Mouse (Mus musculus) ovary, postnatal 10 days (tissue): ENCODE data around the gene Pygo1.

Source experiments
- DNase-seq: peaks from one replicate; pipeline ENCODE4 v3.0.0; 2022; ENCODE audit warnings: low spot score

Gene Pygo1

DNA sequence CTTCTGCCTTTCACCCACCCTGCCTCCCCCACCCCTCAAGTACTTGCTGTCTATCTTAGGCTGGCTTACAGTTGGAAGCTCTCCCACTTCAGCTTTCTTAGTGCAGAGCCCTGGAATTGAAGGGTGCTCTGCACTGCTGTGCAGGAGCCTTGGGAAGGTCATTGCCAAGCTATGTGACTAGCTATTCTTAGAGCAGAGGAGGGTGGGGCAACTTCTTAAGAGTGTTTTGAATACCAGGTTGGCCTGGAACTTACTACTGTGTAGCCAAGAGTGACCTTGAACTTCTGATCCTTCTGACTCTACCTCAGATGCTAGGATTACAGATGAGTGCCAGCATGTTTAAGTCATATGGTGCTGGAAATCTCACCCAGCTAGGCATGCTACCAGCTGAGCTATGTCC lies 70.7 kb downstream of the Pygo1 start:
- no peak for DNase-seq

GRCm38 (mm10) chr9:72996806-72997205 lies 71.4 kb downstream of the Pygo1 start:
- DNase-seq: no peak

DNA sequence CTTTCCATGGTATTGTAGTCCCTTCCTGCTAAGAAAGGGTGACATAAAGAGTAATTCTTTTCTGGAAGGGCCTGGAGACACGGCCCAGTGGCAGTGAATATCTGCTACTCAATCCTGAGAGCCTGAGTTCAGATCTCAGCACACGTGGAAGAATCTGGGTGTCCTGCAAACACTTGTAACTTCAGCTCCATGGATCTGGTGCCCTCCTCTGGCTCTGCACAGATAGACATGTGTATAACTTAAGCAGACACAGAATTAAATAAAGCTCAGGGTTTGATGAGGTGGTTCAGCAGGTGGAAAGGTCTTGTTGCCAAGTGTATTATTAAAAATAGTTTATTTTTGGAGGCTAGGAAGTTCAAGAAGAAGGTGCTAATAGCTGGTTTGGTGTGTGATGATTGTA lies 75.0 kb downstream of the Pygo1 start:
- DNase-seq: no peak

GRCm38 (mm10) chr9:73001314-73002011 lies 76.0 kb downstream of the Pygo1 start:
- DNase-seq: no peak
